Mouse (Mus musculus): ENCODE data around the gene Pld1.

- TF ChIP-seq CTCF (IDR thresholded peaks at IDR 0.05; ENCODE audit: low read depth) = no peak
- TF ChIP-seq EP300 (optimal IDR thresholded peaks at IDR 0.05) = no peak
Measured at GRCm38 (mm10) chr3:27929219-27929618, 9.3 kb upstream of the Pld1 start.
